In genomic region chr6:122522595-122522994, GRCm38 (mm10) we compare ENCODE assay signal across 8 mouse cellular contexts. TPM values are rescaled to one million over a fixed set of nuclear protein-coding genes. Genes with fewer than 3 reads are reported as not detected.
DNase-seq lines count a peak whose midpoint lies in the region; ATAC-seq lines count a peak whose summit lies in the region.
"Had no signal": no experiment of that assay in that cellular context is flagged by ENCODE, and none has a peak within 500 bp of the region (broad histone marks: within the 10 kb centered on the region; RNA-seq: fewer than 3 reads in every experiment).

No protein-coding gene starts in this region.

- no peak overlapping the region for H3K9ac ChIP-seq in neural tube, embryonic 14.5 days (replicated peaks; ENCODE audit: low read depth, low read length)
- no peak overlapping the region for H3K9ac ChIP-seq in liver, embryonic 12.5 days

- H3K4me1 ChIP-seq in neural tube, embryonic 14.5 days (ENCODE audit: control insufficient read depth, insufficient read depth, low read length): no peaks in the 10 kb centered on the region
- H3K4me1 ChIP-seq in liver, embryonic 12.5 days: no peaks in the 10 kb centered on the region

- H3K9me3 ChIP-seq in neural tube, embryonic 14.5 days (ENCODE audit: control insufficient read depth, low read length): no peaks in the 10 kb centered on the region
- no peaks in the 10 kb centered on the region for H3K9me3 ChIP-seq in liver, embryonic 12.5 days (replicated peaks)

- no peak overlapping the region for H3K4me2 ChIP-seq in neural tube, embryonic 14.5 days (ENCODE audit: low read depth, low read length)
- no peak overlapping the region for H3K4me2 ChIP-seq in liver, embryonic 12.5 days

- H3K27ac ChIP-seq in neural tube, embryonic 14.5 days (ENCODE audit: low read depth, low read length): no peak overlapping the region
- H3K27ac ChIP-seq in liver, embryonic 12.5 days: no peak overlapping the region

- H3K4me3 ChIP-seq in neural tube, embryonic 14.5 days (ENCODE audit: low read depth, low read length): no peak overlapping the region
- H3K4me3 ChIP-seq in liver, embryonic 12.5 days: no peak overlapping the region

- WGBS in neural tube, embryonic 14.5 days: 78% methylated on average over 9 of the region's 9 CpGs
- 58% methylated on average over 9 of the region's 9 CpGs for WGBS in liver, embryonic 12.5 days (ENCODE audit: insufficient replicate concordance)

- peak; percentile 51 to 57 for DNase-seq in right cerebral cortex, postnatal 10 days (ENCODE audit: low spot score in 2 of 2)
- no peak for DNase-seq in right cerebral cortex, postnatal 25 days
- peak; percentile 36 for DNase-seq in embryo, embryonic 9.5 days (ENCODE audit: extremely low spot score)
- DNase-seq in induced T-regulatory cell, adult 2 months (ENCODE audit: low read depth): peak; percentile 42
- no peak for DNase-seq in layer of hippocampus, adult 9-11 months

- H3K36me3 ChIP-seq in neural tube, embryonic 14.5 days (ENCODE audit: control insufficient read depth, insufficient read depth, low read length): no peaks in the 10 kb centered on the region
- H3K36me3 ChIP-seq in liver, embryonic 12.5 days: no peaks in the 10 kb centered on the region

- no peaks in the 10 kb centered on the region for H3K27me3 ChIP-seq in neural tube, embryonic 14.5 days (ENCODE audit: control insufficient read depth, insufficient read depth, low read length)
- H3K27me3 ChIP-seq in liver, embryonic 12.5 days (replicated peaks): peaks cover 5% of the 10 kb centered on the region; the same call in 1 of the 2 replicates

- peak; percentile 87 for ATAC-seq in neural tube, embryonic 14.5 days (ENCODE audit: low read depth)
- no peak for ATAC-seq in liver, embryonic 12.5 days

RNA-seq across cellular contexts. Expression of gene Mfap5, which starts 16.9 kb away (rescaled TPM):
- 1.8 and 5.5 TPM in 2 replicates for polyA plus RNA-seq in neural tube, embryonic 14.5 days (2014; fragmentation: Nextera tagmentation; extraction: Ambion mirVana)
- polyA plus RNA-seq in liver, embryonic 12.5 days (2016; fragmentation: Nextera tagmentation; extraction: Ambion mirVana): 0.48 and 0.68 TPM in 2 replicates

RNA-seq across cellular contexts. Expression of gene Rimklb, which starts 24.0 kb away (rescaled TPM):
- polyA plus RNA-seq in neural tube, embryonic 14.5 days (2014; fragmentation: Nextera tagmentation; extraction: Ambion mirVana): 123 and 125 TPM in 2 replicates
- 2.1 and 3.1 TPM in 2 replicates for polyA plus RNA-seq in liver, embryonic 12.5 days (2016; fragmentation: Nextera tagmentation; extraction: Ambion mirVana)

RNA-seq across cellular contexts. Expression of gene Aicda, which starts 31.0 kb away (rescaled TPM):
- 0.99 and 1.1 TPM in 2 replicates for polyA plus RNA-seq in neural tube, embryonic 14.5 days (2014; fragmentation: Nextera tagmentation; extraction: Ambion mirVana)
- polyA plus RNA-seq in liver, embryonic 12.5 days (2016; fragmentation: Nextera tagmentation; extraction: Ambion mirVana): 0.05 TPM in 1 of 2 replicates, not detected in the other
- polyA plus RNA-seq: frontal cortex, adult 2 months had no signal

Comparison
In these comparisons a context has a peak if more than half of its experiments do, and no peak if none do; other contexts are left out.
1. DNase-seq: peak in right cerebral cortex, postnatal 10 days (2 of 2), embryo, embryonic 9.5 days (single experiment) and induced T-regulatory cell, adult 2 months (single experiment); none in right cerebral cortex, postnatal 25 days (single experiment) and layer of hippocampus, adult 9-11 months (single experiment).
2. RNA of gene Rimklb, which starts 24.0 kb away (polyA plus RNA-seq): 123 to 125 TPM in neural tube, embryonic 14.5 days; 2.1 to 3.1 TPM in liver, embryonic 12.5 days; every median in the first group is over 10 times any median in the second.